Mouse (Mus musculus) lung, postnatal 25 days (tissue): ENCODE data around the gene Iqcj.

ENCODE experiments used
- DNase-seq: peaks from one replicate; pipeline ENCODE4 v3.0.0; 2022; ENCODE audit warnings: low spot score

The Iqcj gene

DNA sequence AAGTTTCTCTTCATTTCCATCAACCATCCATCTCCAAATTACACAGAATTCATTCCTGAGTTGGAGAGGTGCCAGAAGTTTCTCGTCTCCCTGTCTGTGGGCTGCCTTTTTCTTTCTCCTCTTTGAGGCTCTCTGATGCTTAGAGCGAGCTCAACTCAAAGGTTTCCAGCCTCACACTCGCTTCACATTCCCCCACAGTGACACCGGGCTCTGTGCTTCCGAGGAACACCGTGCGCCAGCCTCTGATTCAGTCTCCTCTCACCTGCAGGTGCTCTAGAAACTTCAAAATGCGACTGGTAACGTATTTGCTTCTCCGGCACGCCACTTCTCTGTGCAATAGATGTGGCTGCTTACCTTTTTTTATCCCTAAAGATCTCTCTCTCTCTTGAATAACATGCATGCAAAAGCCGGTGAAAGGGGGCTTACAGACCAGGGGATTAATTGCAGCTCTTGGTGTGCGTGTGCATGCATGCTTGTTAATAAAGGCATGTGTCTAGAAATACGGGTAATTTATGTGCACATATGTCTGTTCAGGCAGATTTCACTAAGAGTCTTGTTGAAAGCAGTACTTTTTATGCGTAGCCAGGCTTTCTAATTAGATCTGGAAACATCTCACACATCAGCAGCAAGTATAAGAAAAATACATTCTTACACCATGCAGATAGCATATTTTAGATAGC is at the start of gene Iqcj, which contains the start of gene Iqschfp:
Gene Iqcj (plus strand): TSS at position 195 of the 680 bp plus-strand sequence.
Gene Iqschfp (plus strand): TSS at position 207 of the 680 bp plus-strand sequence.
- DNase-seq = no peak

DNA sequence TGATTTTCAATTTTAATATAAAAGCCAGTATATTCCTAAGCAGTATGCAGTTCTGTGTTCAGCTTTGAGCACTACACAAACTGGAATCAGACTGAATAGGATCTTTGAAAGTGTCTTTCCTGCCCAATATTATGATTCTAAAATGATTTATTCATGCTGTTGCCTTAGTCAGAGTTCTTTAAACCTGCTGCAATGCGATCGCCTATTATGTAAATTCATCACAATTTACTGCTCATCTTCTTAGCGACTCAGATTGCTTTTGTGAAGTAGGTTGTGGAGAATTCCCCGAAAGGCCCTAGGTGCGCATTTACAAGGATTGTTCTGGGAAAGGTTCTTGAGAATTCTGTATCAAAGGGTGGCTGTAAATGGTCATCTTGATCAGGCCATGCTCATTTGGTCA is 39.6 kb upstream of the Iqcj start:
- DNase-seq = no peak

DNA sequence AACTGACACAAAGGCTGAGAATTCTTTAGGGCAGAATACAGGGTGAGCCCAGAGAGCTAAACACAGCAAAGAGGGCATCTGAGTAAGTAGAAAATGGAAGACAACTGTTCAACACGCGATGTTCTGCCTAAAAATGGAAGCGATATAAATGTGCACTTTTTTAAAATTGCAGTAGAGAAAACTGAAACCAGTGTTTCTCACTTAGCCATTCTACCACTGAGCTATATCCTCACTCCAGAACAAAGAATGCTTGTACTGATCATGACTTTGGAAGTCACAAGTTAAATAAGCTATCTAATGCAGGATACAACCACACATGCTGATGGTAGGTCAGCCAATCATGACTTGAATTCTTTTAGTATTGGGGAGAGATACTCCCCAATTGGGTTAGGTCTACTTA is 30.5 kb upstream of the Iqcj start:
- DNase-seq = no peak

DNA sequence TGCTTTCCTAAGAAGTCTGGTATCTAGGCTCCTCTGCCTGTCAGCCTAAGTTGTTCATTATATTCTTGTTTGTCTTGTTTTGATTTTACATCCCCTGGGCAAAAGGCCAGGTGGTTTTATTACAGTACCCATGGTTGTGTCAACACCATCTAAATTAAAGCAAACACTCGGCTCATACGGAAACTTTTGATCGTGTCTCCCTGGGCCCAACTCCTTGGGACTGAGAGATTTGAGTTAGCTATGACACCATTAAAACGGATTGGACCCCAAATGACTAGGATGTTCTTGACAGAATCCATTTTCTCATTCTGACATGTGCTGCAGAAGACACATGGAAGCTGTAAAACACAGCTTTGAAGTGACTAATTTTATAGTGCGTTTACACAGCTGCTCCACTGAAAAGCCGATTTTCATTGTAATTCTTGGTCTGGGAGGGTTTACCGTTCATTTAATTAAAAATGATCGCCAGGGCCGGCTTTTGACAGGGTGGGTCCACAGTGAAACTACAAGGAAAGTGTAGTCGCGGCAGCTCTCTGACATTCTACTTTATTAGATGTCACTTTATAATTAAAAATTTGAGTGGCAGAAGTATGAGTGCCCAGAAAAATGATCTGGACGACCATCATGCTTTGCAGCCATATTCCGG is 24.5 kb upstream of the Iqcj start:
- no peak for DNase-seq

DNA sequence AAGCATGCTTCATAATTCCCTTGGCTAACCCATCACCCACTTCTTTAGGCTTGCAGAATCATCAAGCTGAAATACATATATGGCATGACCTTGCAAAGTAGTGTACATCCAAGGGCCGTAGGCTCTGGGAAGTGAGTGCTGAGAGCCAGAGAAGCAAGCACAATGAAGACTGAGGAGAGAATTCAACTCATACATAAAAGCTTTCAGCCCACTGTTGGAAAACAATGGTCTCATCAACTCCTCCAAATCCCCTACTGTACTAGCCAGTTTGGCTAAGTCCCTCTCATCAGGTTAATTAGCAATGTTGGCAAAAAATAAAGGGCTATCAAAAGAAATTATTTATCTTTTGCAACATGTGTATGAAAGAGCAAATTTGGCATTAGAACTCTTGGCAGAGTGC is 22.6 kb upstream of the Iqcj start:
- DNase-seq = no peak

DNA sequence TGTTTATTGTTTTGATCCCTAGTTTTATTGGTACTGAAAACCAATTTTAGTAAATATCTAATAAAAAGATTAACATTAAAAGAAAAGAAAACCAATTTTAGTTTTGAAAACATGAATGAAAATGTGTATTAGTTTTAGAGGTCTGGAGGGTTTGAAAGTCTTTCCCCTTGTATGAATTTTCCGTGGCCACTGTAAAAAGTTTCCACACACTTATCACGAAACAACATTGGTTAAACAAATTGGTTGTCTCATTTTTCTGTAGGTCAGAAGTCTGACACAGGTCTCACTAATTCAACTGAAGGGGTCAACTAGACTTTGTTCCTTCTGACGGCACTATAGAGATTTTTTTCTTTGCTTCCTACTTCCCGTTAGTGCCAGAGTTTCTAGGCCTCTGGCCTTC is 14.8 kb upstream of the Iqcj start:
- DNase-seq = no peak

DNA sequence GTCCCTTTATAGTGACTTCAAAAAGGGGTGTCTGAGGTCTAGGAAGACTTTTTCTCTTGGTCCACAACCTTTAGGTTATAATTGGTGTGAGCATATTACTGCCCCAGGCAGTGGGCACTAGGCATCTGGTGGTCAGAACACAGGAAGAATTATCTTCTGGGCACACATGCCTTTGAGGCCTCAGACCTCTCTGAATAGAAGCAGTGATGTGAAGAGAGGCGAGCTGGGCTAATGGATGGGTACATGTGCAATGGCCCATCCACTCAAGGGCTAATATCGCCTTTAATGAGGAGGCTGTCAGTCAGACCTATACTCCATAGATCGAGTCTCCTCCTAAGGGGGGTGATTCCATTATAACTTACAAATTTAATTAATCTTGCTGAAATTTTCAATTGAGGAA is 7.7 kb upstream of the Iqcj start:
- DNase-seq = no peak

DNA sequence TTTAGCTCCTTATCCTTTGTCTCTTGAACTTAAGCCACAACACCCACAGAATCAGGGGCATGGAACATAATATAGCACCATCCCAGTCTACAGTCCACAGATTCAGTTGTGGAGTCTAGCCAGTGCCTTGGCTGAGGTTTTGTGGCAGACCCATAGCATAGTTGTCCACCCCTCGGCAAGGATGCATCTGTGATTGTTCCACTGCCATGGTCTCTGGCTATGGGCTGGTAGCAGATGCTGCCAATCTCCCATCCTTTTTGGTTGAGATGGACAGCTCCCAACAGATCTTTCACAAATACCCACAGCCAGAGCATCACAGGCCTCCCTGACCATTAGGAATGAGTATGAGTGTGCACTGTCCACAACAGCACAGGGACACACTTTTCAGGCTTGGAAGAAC is 5.8 kb upstream of the Iqcj start:
- DNase-seq = no peak

DNA sequence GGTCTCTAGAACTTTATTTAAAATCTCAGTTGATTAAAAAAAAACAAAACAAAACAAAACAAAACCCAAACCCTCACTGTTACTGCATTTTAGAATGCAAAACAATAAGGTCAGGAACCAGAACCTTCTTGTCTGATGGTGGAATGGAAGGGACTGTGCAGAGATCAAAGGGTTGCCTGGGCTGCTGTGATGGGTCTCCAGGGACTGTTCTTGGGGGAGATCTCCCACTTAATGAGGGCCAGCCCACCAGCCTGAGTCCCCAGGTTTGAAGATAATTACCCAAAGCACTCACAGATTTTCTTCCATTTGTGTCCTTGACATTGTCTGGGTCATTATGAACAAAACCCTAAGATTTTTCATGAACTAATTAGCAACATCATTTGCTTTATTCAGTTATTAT is 4.8 kb upstream of the Iqcj start:
- no peak for DNase-seq

DNA sequence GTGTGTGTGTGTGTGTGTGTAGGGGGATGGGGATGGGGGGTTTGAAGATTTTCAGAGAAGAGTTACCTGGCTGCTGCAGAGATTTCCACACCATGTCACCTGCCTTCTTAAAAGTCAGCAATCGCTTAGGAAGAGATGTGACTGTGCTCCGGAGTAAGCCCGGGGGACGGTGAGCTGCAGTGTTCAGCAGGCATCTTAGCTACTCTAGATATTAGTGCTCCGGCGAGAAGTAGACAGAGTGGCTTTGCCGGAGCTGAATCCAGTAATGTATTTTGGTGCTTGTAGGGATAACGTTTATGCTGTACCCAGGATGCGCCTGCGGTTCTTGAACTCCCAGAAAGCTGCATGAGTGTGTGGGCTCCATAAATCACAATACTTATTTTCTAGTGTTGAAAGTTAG is 748 bp downstream of the Iqcj start:
- DNase-seq = no peak

DNA sequence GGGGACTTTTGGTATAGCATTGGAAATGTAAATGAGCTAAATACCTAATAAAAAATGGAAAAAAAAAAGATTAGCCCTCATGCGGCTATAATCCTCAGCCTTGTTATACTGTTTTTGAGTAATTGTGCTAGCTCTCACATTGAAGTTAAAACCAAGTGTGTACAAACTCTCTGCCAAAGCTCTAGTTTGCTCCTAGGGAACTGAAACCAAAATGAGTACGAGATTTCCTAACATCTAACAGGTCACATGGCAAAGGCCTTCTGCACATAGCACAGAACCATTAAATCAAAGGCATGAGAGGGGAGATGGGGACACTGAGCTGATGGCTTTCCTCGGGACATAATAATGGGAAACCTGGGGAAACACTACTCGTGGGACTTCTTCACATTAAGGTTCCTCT is 10.5 kb downstream of the Iqcj start:
- no peak for DNase-seq

DNA sequence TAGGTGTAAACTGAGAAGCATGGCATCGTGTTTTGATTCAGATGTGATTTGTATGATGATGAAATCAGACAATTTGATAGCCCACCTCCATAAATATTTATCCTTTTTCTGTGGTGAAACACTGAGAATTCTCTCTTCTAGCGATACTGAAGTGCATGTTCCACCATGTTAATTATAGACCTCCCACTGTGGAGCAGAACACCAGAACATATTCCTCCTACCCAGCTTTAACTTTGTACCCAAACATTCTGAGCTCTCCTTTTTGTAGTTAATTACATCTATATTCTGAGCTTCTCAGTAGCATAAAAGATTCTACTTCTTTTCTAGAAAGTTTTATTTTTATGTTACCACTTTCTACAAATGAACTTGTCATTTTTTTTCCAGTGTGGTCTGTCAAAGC is 16.6 kb downstream of the Iqcj start:
- no peak for DNase-seq

DNA sequence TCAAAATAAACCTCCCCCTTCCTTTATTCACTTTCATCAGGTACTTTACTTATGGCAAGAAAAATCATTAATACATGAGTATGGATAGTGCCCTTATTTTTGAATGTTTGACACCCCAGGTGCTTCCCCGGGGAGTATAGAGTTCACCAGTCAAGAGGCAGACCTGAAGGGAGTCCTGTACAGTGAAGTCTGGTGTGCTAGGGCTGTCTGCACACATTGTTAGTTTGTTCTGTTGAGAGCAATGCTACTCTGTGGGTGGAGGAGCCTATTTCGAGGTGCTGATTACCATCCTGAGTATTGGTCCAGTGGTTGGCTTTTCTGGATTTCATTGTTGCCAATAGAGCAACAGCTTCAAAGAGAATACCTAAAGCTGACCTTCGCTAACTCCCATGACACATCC is 26.1 kb downstream of the Iqcj start:
- no peak for DNase-seq

DNA sequence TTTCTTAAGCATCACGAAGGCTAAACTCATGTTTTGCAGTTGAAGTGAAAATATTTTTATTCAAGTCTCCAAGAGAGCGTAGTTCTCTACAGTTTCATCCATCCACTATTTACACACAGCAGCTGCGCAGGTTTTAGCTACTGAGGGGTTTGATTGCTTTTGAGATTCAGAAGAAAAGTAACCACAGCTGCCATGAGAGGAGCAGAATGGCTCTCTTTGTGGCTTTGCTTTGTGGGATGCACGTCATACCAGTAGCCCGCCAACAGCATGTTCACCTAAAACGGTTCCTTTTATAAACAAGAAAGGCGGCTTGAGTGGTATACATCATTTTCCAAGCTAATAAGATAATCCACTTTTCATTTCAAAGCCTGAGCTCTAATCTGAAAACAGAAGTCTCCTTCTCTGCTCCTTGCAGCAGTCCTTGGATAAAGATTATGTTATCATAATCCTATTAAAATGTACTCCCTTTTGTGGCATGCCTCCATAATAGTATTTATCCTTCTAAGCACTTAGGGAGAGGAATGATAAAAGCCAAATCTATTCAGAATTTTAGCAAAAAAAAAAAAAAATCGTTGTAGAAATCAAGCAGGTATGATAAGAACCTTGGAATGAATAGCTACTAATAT is 26.7 kb downstream of the Iqcj start:
- DNase-seq = no peak

DNA sequence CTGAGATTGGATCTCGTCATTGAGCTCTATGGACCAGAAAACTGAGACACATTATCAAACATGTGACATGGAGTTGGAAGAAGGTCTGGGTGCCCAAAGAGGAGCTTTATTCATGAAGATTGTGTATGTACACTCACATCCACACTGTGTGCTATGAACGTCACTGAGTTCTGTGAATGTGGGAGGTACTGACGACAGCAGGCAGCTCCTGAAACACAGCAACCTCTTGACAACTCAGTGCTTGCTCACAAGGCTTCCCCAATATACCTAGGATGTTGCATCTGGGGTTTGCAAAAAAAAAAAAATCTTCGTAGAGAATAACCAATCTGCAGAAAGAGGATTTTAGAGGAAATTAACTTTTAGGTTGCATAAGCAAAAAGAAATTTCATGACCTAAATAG is 31.1 kb downstream of the Iqcj start:
- DNase-seq = no peak

DNA sequence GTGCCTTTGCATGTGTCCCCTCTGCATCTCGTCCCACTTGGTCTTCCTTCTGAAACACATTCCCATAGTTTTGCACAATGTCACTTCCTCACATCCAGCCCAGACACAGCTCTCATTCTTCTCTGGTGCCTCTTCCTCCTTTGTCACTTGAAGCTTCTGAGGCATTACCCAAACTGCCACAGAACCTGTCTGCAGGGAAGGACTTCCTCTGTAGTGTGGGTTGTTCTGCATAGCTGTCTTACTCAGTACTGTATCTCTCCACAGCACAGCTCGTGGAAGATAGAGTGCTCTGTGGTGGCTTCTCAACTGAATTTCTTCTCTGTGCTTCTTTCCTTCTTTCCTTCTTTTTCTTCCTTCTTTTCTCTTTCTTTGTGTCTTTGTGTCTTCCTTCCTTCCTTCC is 33.4 kb downstream of the Iqcj start:
- DNase-seq = no peak

DNA sequence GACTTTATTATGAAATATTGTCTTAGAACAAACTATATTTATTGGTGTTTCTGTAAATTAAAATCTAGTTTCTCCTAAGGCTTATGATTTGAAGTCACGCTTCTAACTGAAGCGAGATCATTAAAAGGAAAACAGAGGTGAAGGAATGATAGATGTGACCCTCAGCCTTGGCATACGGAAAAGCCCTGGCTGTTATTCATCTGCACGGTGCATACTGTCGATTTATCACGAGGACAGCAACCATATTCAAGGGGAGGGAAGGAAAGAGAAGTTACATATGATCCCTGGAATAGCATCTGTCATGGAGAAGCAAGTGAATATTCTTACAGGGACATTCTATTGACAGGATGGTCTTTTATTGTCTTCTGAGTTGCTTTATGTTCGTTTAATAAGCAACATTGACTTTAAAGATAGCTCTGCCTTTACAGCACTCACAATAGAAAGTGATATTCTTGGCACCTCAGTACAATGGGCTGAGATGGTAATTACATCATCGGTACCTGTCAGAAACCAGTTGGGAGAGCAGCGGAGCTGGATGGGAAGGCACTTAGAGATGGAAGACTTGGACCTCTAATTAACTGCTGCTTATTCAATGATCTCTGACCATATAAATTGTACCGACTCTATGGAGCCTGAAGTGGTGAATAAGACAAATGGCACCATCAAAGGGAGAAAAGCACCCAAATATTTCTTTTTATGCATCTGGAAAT is 38.6 kb downstream of the Iqcj start:
- DNase-seq = no peak

DNA sequence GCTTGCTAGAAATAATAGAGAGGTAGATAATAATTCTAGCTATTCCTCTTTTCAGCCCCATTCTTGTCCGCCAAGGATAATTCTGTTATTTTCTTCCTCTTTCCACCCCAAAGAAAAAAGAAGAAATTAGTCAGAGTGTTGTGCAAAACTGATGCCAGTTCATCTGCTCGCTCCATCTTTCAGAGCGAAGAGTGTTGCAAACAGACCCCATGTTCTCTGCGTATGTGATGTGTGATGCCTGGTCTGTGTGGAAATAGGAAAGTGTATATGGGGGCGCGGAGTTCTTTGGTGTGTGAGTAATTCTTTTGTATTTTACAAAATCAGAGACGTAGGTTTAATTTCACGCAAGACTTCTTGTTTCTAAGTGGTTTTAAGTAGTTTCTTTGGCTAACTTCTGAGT is 39.2 kb downstream of the Iqcj start:
- DNase-seq = no peak

DNA sequence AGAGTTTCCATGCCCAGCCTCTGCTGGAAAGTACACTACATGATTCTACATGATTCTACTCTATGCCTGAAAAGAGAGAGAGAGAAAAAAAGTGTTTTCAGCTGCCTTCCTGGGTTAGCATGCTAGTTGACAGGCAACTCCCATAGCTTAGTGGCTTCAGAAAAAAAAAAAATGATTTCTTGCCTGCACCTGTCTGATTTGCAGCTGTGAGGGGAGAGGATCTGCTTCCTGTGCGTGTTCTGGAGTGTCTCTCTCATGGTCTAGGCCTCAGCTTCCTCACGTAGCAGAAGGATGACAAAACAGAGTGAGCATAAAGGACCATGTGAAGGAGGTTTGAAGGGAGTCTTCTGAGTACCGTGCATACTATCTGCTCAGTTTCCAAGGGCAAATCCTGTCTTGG is 39.9 kb downstream of the Iqcj start:
- DNase-seq = no peak

DNA sequence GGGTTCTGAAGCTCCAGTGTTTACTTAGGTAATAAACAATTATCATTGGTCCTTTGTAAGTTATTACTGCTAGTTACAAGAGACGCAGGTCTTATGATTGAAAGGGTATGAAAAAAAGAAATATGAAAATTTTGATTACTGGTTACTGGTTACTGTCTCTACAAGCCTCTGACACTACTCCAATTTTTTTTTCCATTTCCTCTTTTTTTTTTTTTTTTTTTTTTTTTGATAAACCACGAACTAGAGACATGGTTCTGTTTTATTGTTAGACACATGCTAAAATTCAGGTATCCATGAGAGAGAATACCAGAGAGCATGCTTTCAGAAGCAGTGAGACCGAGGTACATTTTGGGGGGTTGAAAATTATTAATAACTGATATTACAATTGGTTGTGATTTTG is 43.8 kb downstream of the Iqcj start:
- DNase-seq = no peak

DNA sequence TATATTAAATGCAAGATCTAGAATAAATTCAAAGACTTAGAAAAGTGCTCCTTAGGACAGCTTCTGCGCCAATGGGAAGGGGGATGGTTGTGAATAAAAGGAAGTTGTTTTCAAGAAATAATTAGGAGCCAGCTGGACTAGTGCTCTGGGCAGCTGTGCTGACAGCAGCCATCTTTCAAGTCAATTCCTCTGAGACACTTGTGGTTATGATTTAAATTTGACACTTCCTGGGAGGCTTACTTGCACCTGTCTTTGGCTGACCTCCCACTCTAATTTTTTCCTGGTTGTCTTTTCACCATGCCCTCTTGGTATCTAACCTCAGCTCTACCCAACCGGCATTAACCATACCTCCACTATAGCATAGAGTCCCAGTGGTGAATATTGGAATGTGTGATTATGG is 55.0 kb downstream of the Iqcj start:
- no peak for DNase-seq

DNA sequence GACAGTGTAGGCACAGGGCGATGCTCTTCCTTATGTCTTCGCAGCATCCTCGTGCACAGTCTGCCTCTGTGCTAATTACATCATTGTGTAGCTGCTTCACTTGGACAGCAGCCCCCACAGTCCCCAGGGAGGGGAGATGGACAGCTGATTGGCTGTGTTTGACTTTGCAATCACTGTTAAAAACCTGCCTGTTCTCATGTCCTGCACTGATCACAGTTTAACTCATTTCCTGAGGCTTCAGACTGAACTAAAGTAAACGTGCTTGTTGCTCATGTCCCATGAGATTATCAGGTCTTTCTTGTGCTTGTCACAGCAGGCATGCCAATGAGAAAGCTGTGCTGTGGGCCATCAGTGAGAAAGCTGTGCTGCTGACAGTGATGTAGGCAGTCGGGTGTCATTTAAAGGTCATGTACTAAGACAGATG is 60.5 kb downstream of the Iqcj start:
- DNase-seq = no peak

DNA sequence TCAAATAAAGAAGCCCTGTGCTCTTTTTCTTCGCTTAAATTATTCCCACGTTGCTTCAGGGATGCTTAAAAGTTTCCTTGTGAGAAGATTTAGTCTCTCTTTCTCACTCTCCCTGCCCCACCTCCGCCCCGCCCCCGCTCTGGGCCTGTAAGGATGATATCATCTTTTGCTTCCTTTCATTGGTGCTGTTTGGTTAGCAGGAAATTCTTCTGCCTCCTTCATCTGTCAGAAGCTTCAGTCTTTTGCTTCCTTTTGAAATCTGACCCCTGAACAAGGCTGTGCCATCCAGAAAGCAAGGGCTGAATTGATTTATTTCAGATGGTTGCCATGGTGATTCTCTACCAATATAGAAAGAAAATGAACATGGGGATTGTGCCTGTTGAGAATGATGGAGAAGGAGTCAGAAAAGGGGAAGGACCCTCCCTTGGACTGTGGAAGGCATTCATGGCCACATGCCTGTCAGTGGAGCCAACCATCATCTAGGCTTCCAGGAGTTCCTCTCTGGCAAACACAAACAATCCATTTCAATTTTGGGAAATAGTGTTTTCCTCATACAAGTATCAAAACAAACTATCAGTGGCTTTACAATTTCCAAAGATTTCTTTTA is 62.5 kb downstream of the Iqcj start:
- DNase-seq = no peak
